Mouse (Mus musculus) brain, embryonic 14.5 days (tissue): ENCODE results near the gene Zfp712.

Experiments used
- CTCF ChIP-seq: fragments of 200-500 bp; IDR thresholded peaks from 2 replicates; pipeline ENCODE4 v1.5.1; 2012; ENCODE audit warnings: inconsistent platforms, mild to moderate bottlenecking, moderate library complexity, borderline replicate concordance; ENCODE audit not compliant: insufficient read depth, insufficient read length; ENCODE audit errors: extremely low read depth
- POLR2A ChIP-seq: fragments of 200-500 bp; IDR thresholded peaks from 2 replicates; pipeline ENCODE4 v1.6.1; 2012; ENCODE audit warnings: mild to moderate bottlenecking, inconsistent platforms, borderline replicate concordance; ENCODE audit not compliant: poor library complexity, insufficient read depth, insufficient read length, severe bottlenecking; ENCODE audit errors: extremely low read depth

- no peak for TF ChIP-seq CTCF
- no peak for TF ChIP-seq POLR2A
These were observed 1.5 kb upstream of the Zfp712 start for GRCm38 (mm10) chr13:67062427-67062826.
